Mouse (Mus musculus) small intestine, adult 2 months (tissue): ENCODE measurements around the gene Stxbp6. TPM values are rescaled to one million over a fixed set of nuclear protein-coding genes. Genes with fewer than 3 reads are reported as not detected.

ENCODE experiments used
- H3K27ac ChIP-seq: fragments of 200-500 bp; 2 replicates; pipeline ENCODE4 v1.5.1; 2012; ENCODE audit warnings: low read depth, low read length, control low read depth, inconsistent platforms; ENCODE audit not compliant: insufficient read depth
- H3K27me3 ChIP-seq: fragments of 200-500 bp; 2 replicates; pipeline ENCODE4 v1.6.1; 2012; ENCODE audit warnings: mild to moderate bottlenecking, moderate library complexity, low read length, inconsistent platforms; ENCODE audit not compliant: control insufficient read depth, insufficient read depth
- H3K36me3 ChIP-seq: fragments of 200-500 bp; 2 replicates; pipeline ENCODE4 v1.6.1; 2012; ENCODE audit warnings: mild to moderate bottlenecking, low read length, control low read depth, inconsistent platforms; ENCODE audit not compliant: control insufficient read depth, insufficient read depth
- H3K4me1 ChIP-seq: fragments of 200-500 bp; 2 replicates; pipeline ENCODE4 v1.6.1; 2012; ENCODE audit warnings: low read length, inconsistent platforms, mixed read lengths; ENCODE audit not compliant: control insufficient read depth, insufficient read depth, insufficient read length
- H3K4me3 ChIP-seq: fragments of 200-500 bp; 2 replicates; pipeline ENCODE4 v1.5.1; 2012; ENCODE audit warnings: low read depth, mild to moderate bottlenecking, control low read depth, inconsistent platforms, low read length, moderate library complexity
- CTCF ChIP-seq: fragments of 200-500 bp; IDR thresholded peaks from 2 replicates; pipeline ENCODE4 v1.5.1; 2012; ENCODE audit warnings: low read depth, mild to moderate bottlenecking, control low read depth, inconsistent platforms, low read length, moderate library complexity, mixed read lengths; ENCODE audit not compliant: insufficient replicate concordance, insufficient read length; ENCODE audit errors: extremely low read depth
- POLR2A ChIP-seq: fragments of 200-500 bp; IDR thresholded peaks from 2 replicates; pipeline ENCODE4 v1.6.1; 2012; ENCODE audit warnings: low read depth, mild to moderate bottlenecking, control low read depth, inconsistent platforms, low read length, moderate library complexity
- WGBS: fragments of 180-500 bp; shearing (Covaris S2); methylation state at CpG from one replicate; pipeline ENCODE4 v1.1.7; 2018; 5-methylcytosine and 5-hydroxymethylcytosine counted together
- polyA plus RNA-seq: library from polyadenylated mRNA; depleted of rRNA; stranded (reverse); fragments of >200 nt; gene quantifications from 2 replicates; pipeline ENCODE4 v1.2.3, GENCODE M21; 2012

Stxbp6 gene
- polyA plus RNA-seq, 1 experiment = 3.1 TPM

DNA sequence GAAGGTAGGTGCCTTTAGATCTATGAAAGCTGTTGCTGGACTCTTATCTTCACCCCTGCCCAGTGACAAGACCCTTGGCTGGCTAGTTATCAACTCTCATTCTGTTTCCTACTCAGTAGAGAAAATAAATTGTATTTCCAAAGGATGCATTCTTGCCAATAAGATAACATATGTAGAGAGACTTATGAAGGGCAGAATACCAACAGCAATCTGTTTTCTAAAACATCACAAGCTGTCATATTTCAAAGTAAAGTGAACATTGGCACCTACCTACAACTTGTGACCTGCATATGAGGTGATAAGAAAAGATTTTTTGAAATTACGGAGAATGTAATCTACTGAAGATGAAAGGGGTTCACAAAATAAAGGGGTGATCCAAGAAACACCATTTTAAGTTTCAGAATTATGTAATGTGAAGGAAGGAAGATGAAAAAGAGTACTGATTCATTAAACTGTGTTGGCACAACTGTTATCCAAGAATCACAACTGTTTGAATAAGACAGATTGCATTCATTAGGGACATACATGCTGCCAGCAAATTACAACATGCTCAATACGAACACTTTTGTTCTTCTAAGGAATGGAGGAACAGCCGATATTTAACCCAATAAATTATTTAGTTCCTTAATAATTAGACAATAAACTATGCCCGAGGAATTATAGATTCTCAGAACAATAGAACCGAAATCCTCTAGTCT lies 175.2 kb downstream of the Stxbp6 start:
- no peak for TF ChIP-seq POLR2A
- no peak for TF ChIP-seq CTCF
- no peaks in the 10 kb centered on the region; the same call in 1 of the 2 replicates for H3K27me3 ChIP-seq
- H3K36me3 ChIP-seq = no peaks in the 10 kb centered on the region
- H3K27ac ChIP-seq = no peak overlapping the region
- WGBS = 86% methylated on average over 5 of the region's 5 CpGs
- no peak overlapping the region for H3K4me3 ChIP-seq
- H3K4me1 ChIP-seq = no peaks in the 10 kb centered on the region

DNA sequence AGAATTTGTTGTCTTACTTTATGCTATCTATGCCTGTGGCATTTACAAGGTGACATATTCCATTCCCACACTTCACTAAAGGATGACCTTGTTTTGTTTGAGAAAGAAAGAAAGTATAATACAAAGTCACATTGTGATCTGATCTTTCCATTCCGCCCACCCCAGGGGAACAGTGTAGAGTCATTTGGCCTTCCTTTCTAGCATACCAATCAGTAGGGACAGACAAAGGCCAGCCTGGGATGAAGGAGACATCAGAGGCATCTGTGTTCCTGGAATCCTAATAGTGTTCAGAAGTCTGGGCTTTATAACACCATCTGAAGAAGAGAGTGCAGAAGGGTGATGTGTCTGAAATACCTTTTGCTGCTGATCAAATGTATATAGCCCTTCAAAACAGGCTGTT lies 178.0 kb downstream of the Stxbp6 start:
- TF ChIP-seq CTCF (no peak), POLR2A (no peak)
- Histone ChIP-seq H3K36me3 (no peaks in the 10 kb centered on the region), H3K4me3 (no peak overlapping the region), H3K27ac (no peak overlapping the region), H3K4me1 (no peaks in the 10 kb centered on the region), H3K27me3 (no peaks in the 10 kb centered on the region)
- WGBS = 86% methylated on average over 1 of the region's 1 CpGs

DNA sequence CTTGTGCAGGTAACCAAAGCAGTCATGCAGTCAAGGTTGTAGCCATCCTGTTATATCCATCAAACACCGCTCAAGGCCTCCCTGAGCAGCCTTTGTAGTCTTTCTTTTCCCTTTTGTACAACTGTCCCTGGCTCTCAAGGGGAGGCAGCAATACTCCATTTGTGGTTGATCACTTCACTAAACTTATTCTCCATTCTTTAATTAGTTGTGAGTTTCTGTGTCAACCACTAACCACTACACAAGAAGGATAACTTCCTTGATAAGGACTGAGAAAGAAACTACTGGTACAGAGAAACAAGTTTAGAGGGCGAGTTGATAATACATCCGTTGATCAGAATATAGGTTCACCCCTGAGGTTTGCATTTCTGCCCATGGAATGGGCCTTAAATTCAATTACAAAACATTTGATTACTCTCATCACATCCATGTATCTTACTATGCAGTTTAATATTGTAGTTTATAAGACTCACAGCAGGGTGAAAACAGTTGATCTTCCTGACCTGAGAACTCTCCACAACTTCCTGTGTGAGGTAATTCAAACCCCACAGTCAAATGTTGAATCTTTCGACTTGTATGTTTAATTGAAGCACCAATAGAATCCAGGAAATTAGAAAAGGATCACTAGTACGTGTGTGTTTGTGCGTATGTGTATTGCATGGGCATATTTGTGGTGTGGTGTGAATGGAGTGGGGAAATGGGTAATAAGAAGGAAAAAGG lies 184.7 kb downstream of the Stxbp6 start:
- Histone ChIP-seq H3K36me3 (no peaks in the 10 kb centered on the region), H3K4me1 (no peaks in the 10 kb centered on the region), H3K4me3 (no peak overlapping the region), H3K27me3 (no peaks in the 10 kb centered on the region), H3K27ac (no peak overlapping the region)
- TF ChIP-seq CTCF (no peak), POLR2A (no peak)
- WGBS = 83% methylated on average over 6 of the region's 6 CpGs

DNA sequence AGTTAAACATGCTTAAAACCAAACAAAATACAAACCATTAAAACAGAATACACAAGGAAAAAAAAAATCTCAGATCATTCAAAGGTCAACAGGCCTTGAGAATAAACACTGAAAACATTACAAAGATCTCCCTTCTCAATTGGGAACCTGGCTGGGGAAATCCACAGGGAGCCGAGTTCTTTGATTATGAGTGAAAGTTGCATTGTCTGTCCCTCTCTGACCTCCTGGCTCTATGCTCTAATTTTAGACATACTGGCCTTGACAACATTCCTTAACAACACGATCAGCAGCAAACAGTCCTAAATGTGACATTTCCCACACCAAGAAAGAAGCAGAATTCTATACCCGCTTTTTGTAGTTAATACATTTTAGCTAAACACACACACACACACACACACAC lies 187.7 kb downstream of the Stxbp6 start:
- no peak overlapping the region for H3K27ac ChIP-seq

GRCm38 (mm10) chr12:44872697-44873096 lies 201.8 kb downstream of the Stxbp6 start:
- Histone ChIP-seq H3K4me1 (no peaks in the 10 kb centered on the region), H3K27me3 (no peaks in the 10 kb centered on the region), H3K27ac (no peak overlapping the region), H3K4me3 (no peak overlapping the region), H3K36me3 (no peaks in the 10 kb centered on the region)
- TF ChIP-seq POLR2A = no peak
- no peak for TF ChIP-seq CTCF
- WGBS = 36% methylated on average over 2 of the region's 2 CpGs

More for the DNA sequence above, 187.7 kb downstream of the Stxbp6 start:
- Histone ChIP-seq H3K27me3 (no peaks in the 10 kb centered on the region), H3K4me1 (no peaks in the 10 kb centered on the region), H3K36me3 (no peaks in the 10 kb centered on the region), H3K4me3 (no peak overlapping the region)
- WGBS = 74% methylated on average over 3 of the region's 3 CpGs
- TF ChIP-seq POLR2A (no peak), CTCF (no peak)

DNA sequence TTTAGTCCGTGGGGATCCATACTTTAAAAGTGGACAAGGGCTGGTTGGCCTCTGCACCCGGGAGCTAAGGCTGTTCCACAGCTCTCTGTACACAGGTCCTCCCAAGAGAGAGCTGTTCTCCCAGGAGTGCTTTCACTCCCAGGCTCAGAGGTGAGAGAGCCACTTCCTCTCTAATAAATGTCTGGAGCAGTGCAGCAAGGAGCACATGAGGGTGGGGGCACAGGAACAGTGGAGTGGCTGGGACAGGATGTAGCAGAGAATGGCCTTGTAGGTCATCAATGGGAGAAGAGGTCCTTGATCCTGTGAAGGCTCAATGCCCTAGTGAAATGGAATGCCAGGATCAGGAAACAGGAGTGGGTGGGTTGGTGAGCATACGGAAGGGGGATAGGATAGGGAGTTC lies 209.1 kb downstream of the Stxbp6 start:
- no peak overlapping the region for H3K27ac ChIP-seq
- TF ChIP-seq POLR2A (no peak), CTCF (no peak)
- H3K4me3 ChIP-seq = no peak overlapping the region
- H3K4me1 ChIP-seq = no peaks in the 10 kb centered on the region
- WGBS = 72% methylated on average over 3 of the region's 3 CpGs
- no peaks in the 10 kb centered on the region for H3K36me3 ChIP-seq
- H3K27me3 ChIP-seq = no peaks in the 10 kb centered on the region

DNA sequence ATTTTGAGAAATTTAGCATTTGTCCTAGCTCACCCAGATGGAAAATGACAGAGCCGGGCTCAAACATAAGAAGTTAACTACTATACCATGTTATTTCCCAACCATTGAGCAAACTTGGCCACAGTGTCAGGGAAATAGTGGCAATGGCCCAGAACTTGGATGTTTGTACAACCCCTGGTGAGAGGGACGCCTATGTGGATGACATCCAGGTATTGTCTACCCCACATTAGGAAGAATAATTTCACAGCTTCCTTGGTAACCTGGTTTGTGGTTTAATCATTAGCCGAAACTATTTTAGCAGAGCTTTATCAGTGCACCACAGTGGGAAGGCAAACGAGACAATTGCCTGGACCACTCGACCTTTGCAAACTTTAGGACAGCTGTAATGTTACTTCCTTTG lies 215.1 kb downstream of the Stxbp6 start:
- H3K4me1 ChIP-seq = no peaks in the 10 kb centered on the region; the same call in 1 of the 2 replicates
- H3K4me3 ChIP-seq = no peak overlapping the region
- H3K36me3 ChIP-seq = no peaks in the 10 kb centered on the region
- no peak overlapping the region for H3K27ac ChIP-seq
- 27% methylated on average over 5 of the region's 5 CpGs for WGBS
- TF ChIP-seq CTCF = no peak
- TF ChIP-seq POLR2A = no peak
- H3K27me3 ChIP-seq = no peaks in the 10 kb centered on the region
